Mouse (Mus musculus): Measurements from ENCODE around the gene Carns1. TPM values are rescaled to one million over a fixed set of nuclear protein-coding genes. Genes with fewer than 3 reads are reported as not detected.

Carns1 gene
- polyA plus RNA-seq, 1 experiment from 2014 or later: 0.90 TPM

- Histone ChIP-seq H3K9me3 (ENCODE audit: low read length) (no peaks in the 10 kb centered on the region), H3K27me3 (ENCODE audit: insufficient read depth, low read length) (no peaks in the 10 kb centered on the region), H3K4me2 (ENCODE audit: low read depth, low read length) (no peak overlapping the region), H3K4me1 (ENCODE audit: insufficient read depth) (peaks cover 45% of the 10 kb centered on the region), H3K4me3 (ENCODE audit: low read depth, low read length) (no peak overlapping the region), H3K9ac (replicated peaks) (no peak overlapping the region), H3K36me3 (replicated peaks; ENCODE audit: insufficient read depth, low read length) (peaks cover 30% of the 10 kb centered on the region), H3K27ac (ENCODE audit: low read depth) (no peak overlapping the region)
- ATAC-seq: no peak
- WGBS (ENCODE audit: insufficient replicate concordance): 88% methylated on average over 22 of the region's 22 CpGs
- DNase-seq: no peak
- TF ChIP-seq CTCF (IDR thresholded peaks at IDR 0.05; ENCODE audit: low read depth): no peak
- no peak for TF ChIP-seq EP300 (IDR thresholded peaks at IDR 0.05; ENCODE audit: low read depth)
Observed at GRCm38 (mm10) chr19:4150567-4151487, 24.5 kb downstream of the Carns1 start.

- H3K9ac ChIP-seq (replicated peaks): peak overlapping the region; percentile 94; the same call in 1 of the 2 replicates
- peak overlapping the region; percentile 89 for H3K4me2 ChIP-seq (ENCODE audit: low read depth, low read length)
- peaks cover 48% of the 10 kb centered on the region for H3K4me1 ChIP-seq (ENCODE audit: insufficient read depth)
- no peaks in the 10 kb centered on the region for H3K9me3 ChIP-seq (ENCODE audit: low read length)
- H3K4me3 ChIP-seq (ENCODE audit: low read depth, low read length): peak overlapping the region; percentile 86; the same call in 1 of the 2 replicates
- TF ChIP-seq EP300 (IDR thresholded peaks at IDR 0.05; ENCODE audit: low read depth) (no peak), CTCF (IDR thresholded peaks at IDR 0.05; ENCODE audit: low read depth) (no peak)
- WGBS (ENCODE audit: insufficient replicate concordance): 89% methylated on average over 17 of the region's 17 CpGs
- no peak for DNase-seq
- H3K27ac ChIP-seq (ENCODE audit: low read depth): no peak overlapping the region
- H3K36me3 ChIP-seq (replicated peaks; ENCODE audit: insufficient read depth, low read length): peaks cover 30% of the 10 kb centered on the region
- no peak for ATAC-seq
- no peaks in the 10 kb centered on the region for H3K27me3 ChIP-seq (ENCODE audit: insufficient read depth, low read length)
Observed at GRCm38 (mm10) chr19:4149764-4150461, 25.4 kb downstream of the Carns1 start.

GRCm38 (mm10) chr19:4149283-4149682 lies 26.0 kb downstream of the Carns1 start:
- TF ChIP-seq EP300 (IDR thresholded peaks at IDR 0.05; ENCODE audit: low read depth): no peak
- Histone ChIP-seq H3K4me3 (ENCODE audit: low read depth, low read length) (peak overlapping the region; percentile 86), H3K9ac (replicated peaks) (peak overlapping the region; percentile 94), H3K36me3 (replicated peaks; ENCODE audit: insufficient read depth, low read length) (peaks cover 30% of the 10 kb centered on the region), H3K27ac (ENCODE audit: low read depth) (peak overlapping the region; percentile 84; the same call in 1 of the 2 replicates), H3K27me3 (ENCODE audit: insufficient read depth, low read length) (no peaks in the 10 kb centered on the region), H3K4me2 (ENCODE audit: low read depth, low read length) (peak overlapping the region; percentile 89), H3K4me1 (ENCODE audit: insufficient read depth) (peaks cover 43% of the 10 kb centered on the region), H3K9me3 (ENCODE audit: low read length) (no peaks in the 10 kb centered on the region)
- DNase-seq (no peak), ATAC-seq (no peak)
- WGBS (ENCODE audit: insufficient replicate concordance): 69% methylated on average over 11 of the region's 11 CpGs

- peak overlapping the region; percentile 94 for H3K9ac ChIP-seq (replicated peaks)
- no peaks in the 10 kb centered on the region for H3K27me3 ChIP-seq (ENCODE audit: insufficient read depth, low read length)
- peak overlapping the region; percentile 84 for H3K27ac ChIP-seq (ENCODE audit: low read depth)
- ATAC-seq (peak; percentile 33), DNase-seq (no peak)
- H3K4me1 ChIP-seq (ENCODE audit: insufficient read depth): peaks cover 45% of the 10 kb centered on the region
- WGBS (ENCODE audit: insufficient replicate concordance): 2% methylated on average over 8 of the region's 8 CpGs
- peak overlapping the region; percentile 89 for H3K4me2 ChIP-seq (ENCODE audit: low read depth, low read length)
- H3K9me3 ChIP-seq (ENCODE audit: low read length): no peaks in the 10 kb centered on the region
- TF ChIP-seq CTCF (IDR thresholded peaks at IDR 0.05; ENCODE audit: low read depth) (no peak), EP300 (IDR thresholded peaks at IDR 0.05; ENCODE audit: low read depth) (no peak)
- H3K4me3 ChIP-seq (ENCODE audit: low read depth, low read length): peak overlapping the region; percentile 86
- H3K36me3 ChIP-seq (replicated peaks; ENCODE audit: insufficient read depth, low read length): peaks cover 30% of the 10 kb centered on the region
Observed at GRCm38 (mm10) chr19:4148819-4149218, 26.5 kb downstream of the Carns1 start.

- Histone ChIP-seq H3K9me3 (ENCODE audit: low read length) (no peaks in the 10 kb centered on the region), H3K9ac (replicated peaks) (peak within 1 kb of the TSS; percentile 94), H3K4me2 (ENCODE audit: low read depth, low read length) (peak within 1 kb of the TSS; percentile 89), H3K27me3 (ENCODE audit: insufficient read depth, low read length) (no peaks in the 10 kb centered on the region), H3K27ac (ENCODE audit: low read depth) (peak within 1 kb of the TSS; percentile 84), H3K36me3 (replicated peaks; ENCODE audit: insufficient read depth, low read length) (peaks cover 27% of the 10 kb centered on the region), H3K4me1 (ENCODE audit: insufficient read depth) (peaks cover 45% of the 10 kb centered on the region), H3K4me3 (ENCODE audit: low read depth, low read length) (peak within 1 kb of the TSS; percentile 86)
- ATAC-seq (peak; percentile 91), DNase-seq (peak; percentile 97)
- WGBS (ENCODE audit: insufficient replicate concordance): under 1% methylated on average over 31 of the region's 33 CpGs
- TF ChIP-seq CTCF (IDR thresholded peaks at IDR 0.05; ENCODE audit: low read depth) (no peak), EP300 (IDR thresholded peaks at IDR 0.05; ENCODE audit: low read depth) (no peak)
Observed at GRCm38 (mm10) chr19:4148491-4148806, 26.8 kb downstream of the Carns1 start, which contains the start of gene Coro1b. TSS of gene Coro1b (plus strand) at chr19:4148619.
